Mouse (Mus musculus): ENCODE results near the gene Ccdc28b. TPM values are rescaled to one million over a fixed set of nuclear protein-coding genes. Genes with fewer than 3 reads are reported as not detected.

Gene Ccdc28b
- polyA plus RNA-seq, 1 experiment from 2014 or later = 43.9 TPM

- 88% methylated on average over 11 of the region's 11 CpGs for WGBS
- Histone ChIP-seq H3K36me3 (replicated peaks) (peaks cover 23% of the 10 kb centered on the region), H3K4me1 (peaks cover 56% of the 10 kb centered on the region), H3K27me3 (ENCODE audit: poor library complexity, severe bottlenecking) (no peaks in the 10 kb centered on the region), H3K9me3 (no peaks in the 10 kb centered on the region), H3K27ac (no peak overlapping the region), H3K4me3 (no peak overlapping the region)
- DNase-seq (ENCODE audit: extremely low spot score, low spot score) = no peak
Measured at GRCm38 (mm10) chr4:129620419-129621282, 3.1 kb downstream of the Ccdc28b start.

GRCm38 (mm10) chr4:129618786-129619691, 4.7 kb downstream of the Ccdc28b start, which contains the start of gene Iqcc:
Gene Iqcc (minus strand): TSS chr4:129619099.
- WGBS = 6% methylated on average over 44 of the region's 44 CpGs
- H3K27ac ChIP-seq = peak within 1 kb of the TSS; percentile 93
- peaks cover 40% of the 10 kb centered on the region for H3K4me1 ChIP-seq
- no peaks in the 10 kb centered on the region for H3K9me3 ChIP-seq
- no peaks in the 10 kb centered on the region for H3K27me3 ChIP-seq (ENCODE audit: poor library complexity, severe bottlenecking)
- peaks cover 23% of the 10 kb centered on the region for H3K36me3 ChIP-seq (replicated peaks)
- peak; percentile 90 for DNase-seq (ENCODE audit: extremely low spot score, low spot score)
- H3K4me3 ChIP-seq = peak within 1 kb of the TSS; percentile 78

- WGBS = 95% methylated on average over 5 of the region's 5 CpGs
- Histone ChIP-seq H3K9me3 (no peaks in the 10 kb centered on the region), H3K4me1 (peaks cover 30% of the 10 kb centered on the region), H3K27me3 (ENCODE audit: poor library complexity, severe bottlenecking) (no peaks in the 10 kb centered on the region), H3K4me3 (peak overlapping the region; percentile 78), H3K27ac (peak overlapping the region; percentile 93), H3K36me3 (replicated peaks) (peaks cover 26% of the 10 kb centered on the region)
- no peak for DNase-seq (ENCODE audit: extremely low spot score, low spot score)
Measured at GRCm38 (mm10) chr4:129618031-129618430, 5.7 kb downstream of the Ccdc28b start.

GRCm38 (mm10) chr4:129617121-129617641, 6.6 kb downstream of the Ccdc28b start:
- Histone ChIP-seq H3K27me3 (ENCODE audit: poor library complexity, severe bottlenecking) (no peaks in the 10 kb centered on the region), H3K4me3 (no peak overlapping the region), H3K9me3 (no peaks in the 10 kb centered on the region), H3K36me3 (replicated peaks) (peaks cover 26% of the 10 kb centered on the region), H3K27ac (no peak overlapping the region), H3K4me1 (peaks cover 21% of the 10 kb centered on the region)
- WGBS = 97% methylated on average over 7 of the region's 7 CpGs
- DNase-seq (ENCODE audit: extremely low spot score, low spot score) = no peak

GRCm38 (mm10) chr4:129616631-129617030, 7.1 kb downstream of the Ccdc28b start:
- peaks cover 26% of the 10 kb centered on the region for H3K36me3 ChIP-seq (replicated peaks)
- no peak for DNase-seq (ENCODE audit: extremely low spot score, low spot score)
- no peak overlapping the region for H3K27ac ChIP-seq
- H3K9me3 ChIP-seq = no peaks in the 10 kb centered on the region
- WGBS = 91% methylated on average over 3 of the region's 3 CpGs
- peaks cover 18% of the 10 kb centered on the region for H3K4me1 ChIP-seq
- H3K4me3 ChIP-seq = no peak overlapping the region; the same call in 1 of the 2 replicates
- no peaks in the 10 kb centered on the region for H3K27me3 ChIP-seq (ENCODE audit: poor library complexity, severe bottlenecking)

- Histone ChIP-seq H3K4me3 (no peak overlapping the region), H3K27ac (no peak overlapping the region), H3K36me3 (replicated peaks) (peaks cover 26% of the 10 kb centered on the region), H3K27me3 (ENCODE audit: poor library complexity, severe bottlenecking) (no peaks in the 10 kb centered on the region), H3K4me1 (peaks cover 18% of the 10 kb centered on the region), H3K9me3 (no peaks in the 10 kb centered on the region)
- DNase-seq (ENCODE audit: extremely low spot score, low spot score) = no peak
- 94% methylated on average over 9 of the region's 9 CpGs for WGBS
Measured at GRCm38 (mm10) chr4:129615801-129616290, 7.9 kb downstream of the Ccdc28b start.

GRCm38 (mm10) chr4:129614093-129614492, 9.7 kb downstream of the Ccdc28b start, which contains the start of gene Dcdc2b:
Gene Dcdc2b (minus strand): TSS chr4:129614257.
- DNase-seq (ENCODE audit: extremely low spot score, low spot score) = no peak
- WGBS = 88% methylated on average over 6 of the region's 6 CpGs
- peaks cover 43% of the 10 kb centered on the region for H3K36me3 ChIP-seq (replicated peaks)
- H3K9me3 ChIP-seq = no peaks in the 10 kb centered on the region
- no peak within 1 kb of the TSS for H3K27ac ChIP-seq
- H3K27me3 ChIP-seq (ENCODE audit: poor library complexity, severe bottlenecking) = no peaks in the 10 kb centered on the region
- peaks cover 14% of the 10 kb centered on the region for H3K4me1 ChIP-seq
- H3K4me3 ChIP-seq = no peak within 1 kb of the TSS

GRCm38 (mm10) chr4:129610472-129610871, 13.3 kb downstream of the Ccdc28b start:
- DNase-seq (ENCODE audit: extremely low spot score, low spot score) = no peak
- H3K27me3 ChIP-seq (ENCODE audit: poor library complexity, severe bottlenecking) = no peaks in the 10 kb centered on the region
- WGBS = 75% methylated on average over 4 of the region's 4 CpGs
- H3K9me3 ChIP-seq = no peaks in the 10 kb centered on the region
- no peak overlapping the region for H3K4me3 ChIP-seq
- peaks cover 54% of the 10 kb centered on the region for H3K36me3 ChIP-seq (replicated peaks)
- H3K4me1 ChIP-seq = peaks cover 4% of the 10 kb centered on the region; the same call in 1 of the 2 replicates
- no peak overlapping the region for H3K27ac ChIP-seq

- Histone ChIP-seq H3K9me3 (no peaks in the 10 kb centered on the region), H3K36me3 (replicated peaks) (peaks cover 58% of the 10 kb centered on the region), H3K27ac (no peak overlapping the region), H3K4me3 (no peak overlapping the region), H3K4me1 (peaks cover 4% of the 10 kb centered on the region; the same call in 1 of the 2 replicates), H3K27me3 (ENCODE audit: poor library complexity, severe bottlenecking) (no peaks in the 10 kb centered on the region)
- 78% methylated on average over 4 of the region's 4 CpGs for WGBS
- DNase-seq (ENCODE audit: extremely low spot score, low spot score) = no peak
Measured at GRCm38 (mm10) chr4:129610026-129610425, 13.7 kb downstream of the Ccdc28b start.

GRCm38 (mm10) chr4:129609139-129609631, 14.6 kb downstream of the Ccdc28b start:
- no peak for DNase-seq (ENCODE audit: extremely low spot score, low spot score)
- 87% methylated on average over 12 of the region's 12 CpGs for WGBS
- Histone ChIP-seq H3K36me3 (replicated peaks) (peaks cover 66% of the 10 kb centered on the region), H3K27me3 (ENCODE audit: poor library complexity, severe bottlenecking) (no peaks in the 10 kb centered on the region), H3K27ac (no peak overlapping the region), H3K4me1 (peaks cover 4% of the 10 kb centered on the region; the same call in 1 of the 2 replicates), H3K9me3 (no peaks in the 10 kb centered on the region), H3K4me3 (no peak overlapping the region)

- peak; percentile 85 for DNase-seq (ENCODE audit: extremely low spot score, low spot score)
- H3K4me3 ChIP-seq = no peak overlapping the region
- WGBS = 41% methylated on average over 7 of the region's 7 CpGs
- H3K36me3 ChIP-seq (replicated peaks) = peaks cover 69% of the 10 kb centered on the region
- H3K27me3 ChIP-seq (ENCODE audit: poor library complexity, severe bottlenecking) = no peaks in the 10 kb centered on the region
- no peaks in the 10 kb centered on the region for H3K9me3 ChIP-seq
- peaks cover 4% of the 10 kb centered on the region; the same call in 1 of the 2 replicates for H3K4me1 ChIP-seq
- 0 out of 2 replicates have a peak overlapping the region, but pooled peaks have one; percentile 51 for H3K27ac ChIP-seq
Measured at GRCm38 (mm10) chr4:129608426-129609025, 15.2 kb downstream of the Ccdc28b start.
